Mouse (Mus musculus) naive thymus-derived CD4-positive, alpha-beta T cell, adult 2 months (primary cell): ENCODE measurements around the gene Gm11020.
A peak's percentile ranks its signal among the peaks of the same experiment; 100 is the strongest.

ENCODE experiments used
- DNase-seq: peaks from one replicate; pipeline ENCODE4 v3.0.0-alpha.2; 2011; ENCODE audit warnings: low read depth

The Gm11020 gene

DNA sequence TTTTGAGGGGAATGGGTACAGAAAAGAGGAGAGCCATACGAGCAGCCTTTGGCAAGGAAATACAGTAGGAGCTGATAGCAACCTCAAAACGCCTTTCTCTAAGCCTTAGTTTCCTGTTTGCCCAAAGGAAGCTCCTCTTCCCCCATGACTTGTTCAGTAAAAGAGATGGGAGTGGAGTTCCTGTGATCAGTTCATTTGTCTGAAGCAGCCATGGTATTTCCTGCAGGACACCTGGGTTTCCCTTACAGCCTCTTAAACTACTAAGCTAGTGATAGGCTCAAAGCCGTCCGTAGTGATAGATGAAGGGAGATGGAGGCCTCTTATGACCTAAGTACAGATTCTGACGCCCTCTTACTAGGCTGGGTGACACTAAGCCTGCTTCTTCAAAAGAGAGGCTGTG is 21.1 kb downstream of the Gm11020 start:
- peak; percentile 10 for DNase-seq

DNA sequence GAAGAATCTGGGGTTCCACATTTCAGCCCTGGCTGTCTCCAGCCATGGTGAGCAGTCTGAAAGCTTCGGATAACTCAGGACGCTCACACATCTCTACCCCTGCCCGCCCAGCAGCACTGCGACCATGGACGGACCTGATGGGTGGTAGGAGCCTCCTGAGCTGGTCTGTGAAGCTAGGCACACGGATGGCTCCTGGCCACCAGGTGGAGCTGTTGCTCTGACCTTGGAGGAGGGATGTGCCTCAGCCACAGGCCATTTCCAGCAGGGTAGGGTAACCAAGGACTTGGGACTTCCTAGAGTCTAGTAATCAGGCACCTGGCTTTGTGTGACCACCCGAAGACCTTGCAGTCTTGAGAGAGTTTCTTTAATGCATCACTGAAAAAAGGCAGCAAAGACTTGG is 22.6 kb downstream of the Gm11020 start:
- peak; percentile 90 for DNase-seq

DNA sequence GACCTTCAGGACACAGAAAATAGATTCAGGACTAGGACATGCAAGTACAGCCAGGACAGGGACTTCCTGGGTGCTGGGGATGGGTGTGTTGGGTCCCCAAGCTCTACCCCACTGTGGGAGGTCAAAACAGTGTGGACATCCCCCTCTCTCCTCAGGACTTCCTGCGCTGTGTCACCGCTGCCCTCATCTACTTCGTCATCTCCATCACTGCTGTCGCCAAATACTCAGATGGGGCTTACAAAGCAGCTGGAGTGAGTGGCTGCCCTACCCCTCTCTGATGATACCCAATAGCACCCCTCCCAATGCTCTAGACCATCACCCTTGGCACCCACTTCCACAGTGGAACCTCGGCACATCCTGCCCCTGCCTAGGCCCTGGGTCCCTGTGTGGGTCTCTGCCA is 23.3 kb downstream of the Gm11020 start:
- DNase-seq = no peak

- DNase-seq = no peak
Observed at GRCm38 (mm10) chr8:104346706-104347105, 25.3 kb downstream of the Gm11020 start.

- DNase-seq = no peak
Observed at GRCm38 (mm10) chr8:104348971-104349370, 27.6 kb downstream of the Gm11020 start.

GRCm38 (mm10) chr8:104350047-104350446 is 28.7 kb downstream of the Gm11020 start:
- no peak for DNase-seq

- no peak for DNase-seq
Observed at GRCm38 (mm10) chr8:104353186-104353585, 31.8 kb downstream of the Gm11020 start.

DNA sequence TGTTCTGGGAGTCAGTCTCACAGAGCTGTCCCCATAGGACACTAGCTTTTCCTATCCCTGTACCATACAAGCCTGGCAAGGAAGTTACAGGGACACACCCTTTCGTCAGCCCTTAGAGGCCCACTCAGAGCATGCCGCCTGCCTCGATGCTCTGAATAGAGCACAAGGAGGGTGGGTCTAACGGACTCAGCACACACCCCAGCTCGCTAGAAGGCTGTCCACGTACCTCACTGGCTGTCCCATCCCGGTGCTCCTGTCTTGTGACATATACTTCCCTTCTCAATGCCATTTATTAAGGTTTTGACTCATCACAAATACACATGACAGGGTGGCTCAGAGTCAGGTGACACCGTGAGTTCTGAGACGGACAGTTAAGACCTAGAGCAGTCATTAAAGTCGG is 33.1 kb downstream of the Gm11020 start:
- no peak for DNase-seq

GRCm38 (mm10) chr8:104358637-104359036 is 37.3 kb downstream of the Gm11020 start:
- DNase-seq = no peak

DNA sequence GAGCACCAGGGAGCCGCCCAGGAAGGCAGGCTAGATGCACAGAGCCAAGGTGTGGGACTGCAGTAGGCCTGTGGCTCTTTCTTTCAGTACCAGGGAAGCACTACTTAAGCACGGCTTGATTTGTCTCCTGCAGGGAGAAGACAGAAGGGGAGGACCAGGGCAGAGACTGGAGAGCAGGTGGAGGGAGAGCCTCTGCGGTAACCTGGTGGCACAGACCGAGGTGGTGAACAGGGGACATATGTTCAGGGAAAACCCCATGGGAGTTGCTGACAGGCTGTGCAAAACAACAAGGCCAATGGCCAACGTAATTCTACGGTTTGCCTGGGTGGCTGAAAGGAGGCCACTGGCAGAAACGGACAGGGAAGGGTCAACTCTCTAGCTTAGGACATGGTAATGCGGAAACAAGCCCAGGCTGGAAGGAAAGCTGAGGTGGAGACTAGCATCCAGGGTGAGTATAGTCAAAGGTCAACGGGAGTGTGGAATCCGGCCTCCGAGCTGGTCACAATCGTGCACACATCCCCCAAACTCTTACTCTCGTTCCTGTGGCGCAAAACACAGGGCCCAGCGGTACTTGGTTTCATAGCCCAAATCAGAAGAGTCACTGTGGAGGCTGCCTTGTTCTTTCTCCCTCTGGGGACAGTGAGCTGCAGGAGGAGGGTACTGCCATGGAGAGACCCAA is 38.5 kb downstream of the Gm11020 start:
- DNase-seq = no peak

- DNase-seq = no peak
Observed at GRCm38 (mm10) chr8:104365695-104366094, 44.3 kb downstream of the Gm11020 start.

DNA sequence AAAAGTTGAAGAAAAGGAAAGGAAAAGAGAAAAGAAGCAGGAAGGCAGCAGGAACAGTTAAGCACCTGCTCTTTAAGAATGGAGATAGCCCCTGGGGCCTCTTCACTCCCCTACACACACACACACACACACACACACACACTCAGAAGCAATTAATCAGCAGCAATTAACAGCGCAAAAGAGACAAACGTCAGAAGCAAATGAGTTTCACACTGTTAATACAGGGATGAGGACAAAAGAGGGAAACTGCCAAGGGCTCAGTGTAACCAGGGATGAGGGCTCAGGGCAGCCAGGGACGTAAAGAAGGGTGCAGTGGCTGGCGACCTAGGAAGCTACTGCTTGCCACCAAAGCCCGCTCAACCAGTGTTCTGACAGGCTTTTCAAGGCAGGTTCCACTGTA is 46.0 kb downstream of the Gm11020 start:
- no peak for DNase-seq

DNA sequence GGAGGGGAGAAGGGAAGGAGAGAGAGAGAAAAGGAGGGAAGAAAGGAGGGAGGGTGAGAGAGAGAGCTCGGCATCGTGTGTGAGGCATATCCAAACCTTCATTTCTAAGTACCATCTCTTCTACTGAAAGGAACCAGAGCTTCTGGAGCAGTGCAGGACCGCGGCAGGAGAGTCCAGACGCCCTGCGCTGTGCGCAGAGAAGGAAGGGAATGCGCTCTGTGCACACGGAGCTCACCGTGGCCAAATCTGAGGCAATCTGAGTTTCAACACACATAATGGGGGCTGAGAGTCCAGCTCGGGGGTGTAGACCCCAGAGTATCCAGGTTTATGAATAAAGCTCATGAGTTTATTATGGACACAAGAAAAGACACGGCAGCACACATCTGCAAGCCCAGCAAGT is 48.2 kb downstream of the Gm11020 start:
- DNase-seq = no peak

DNA sequence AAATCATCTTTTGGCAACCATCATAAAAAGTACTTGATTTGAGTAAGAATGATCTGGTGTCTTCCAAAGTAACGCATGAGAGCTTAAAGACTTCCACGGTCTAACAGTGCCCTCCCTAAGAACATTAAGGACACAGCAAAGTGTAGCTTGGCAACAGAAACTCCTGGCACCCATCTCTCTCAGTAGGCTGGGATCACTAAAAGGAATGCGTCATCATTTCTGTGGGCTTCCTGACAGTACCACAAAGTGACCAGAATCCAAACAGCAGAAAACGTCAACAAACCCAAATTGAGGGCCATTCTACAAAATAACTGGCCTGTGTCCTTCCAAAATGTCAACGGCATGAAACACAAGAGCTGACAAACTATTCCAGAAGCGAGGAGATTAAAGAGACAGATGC is 48.7 kb downstream of the Gm11020 start:
- DNase-seq = no peak

DNA sequence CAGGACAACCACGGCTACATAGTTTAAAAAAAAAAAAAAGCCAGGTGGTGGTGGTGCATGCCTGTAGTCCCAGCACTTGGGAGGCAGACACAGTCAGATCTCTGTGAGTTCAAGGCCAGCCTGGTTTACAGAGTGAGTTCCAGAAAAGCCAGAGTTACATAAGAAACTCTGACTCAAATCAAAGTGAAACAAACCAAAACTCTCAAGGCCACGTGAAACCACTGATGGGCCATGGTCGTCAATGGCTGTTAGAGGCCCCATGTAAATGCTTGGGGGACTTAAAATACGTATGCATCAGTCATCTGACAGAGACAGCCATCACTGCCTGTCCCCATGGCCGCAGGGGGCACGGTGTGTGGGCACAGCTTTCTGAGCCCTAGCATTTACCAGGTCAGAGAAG is 49.8 kb downstream of the Gm11020 start:
- no peak for DNase-seq
